Mouse (Mus musculus): Measurements from ENCODE around the gene Fgfr2.

GRCm38 (mm10) chr7:132939118-132939517, 184.0 kb downstream of the Fgfr2 start:
- TF ChIP-seq CTCF (IDR thresholded peaks at IDR 0.05; ENCODE audit: control insufficient read depth, insufficient read depth, insufficient replicate concordance, low read depth, low read length): no peak
- TF ChIP-seq POLR2A (IDR thresholded peaks at IDR 0.05; ENCODE audit: control insufficient read depth, low read depth, low read length): no peak
